Mouse (Mus musculus): ENCODE measurements around the gene Cnot3. TPM values are rescaled to one million over a fixed set of nuclear protein-coding genes. Genes with fewer than 3 reads are reported as not detected.

Cnot3 gene
- polyA plus RNA-seq, 1 experiment, result 88.2 TPM

- Histone ChIP-seq H3K27me3 (ENCODE audit: control insufficient read depth, insufficient read depth, low read length) (no peaks in the 10 kb centered on the region), H3K4me1 (ENCODE audit: control insufficient read depth, insufficient read depth, insufficient read length, low read length) (peaks cover 13% of the 10 kb centered on the region), H3K36me3 (ENCODE audit: control insufficient read depth, insufficient read depth, low read length) (peaks cover 5% of the 10 kb centered on the region; the same call in 1 of the 2 replicates), H3K4me3 (ENCODE audit: low read depth, low read length) (peak within 1 kb of the TSS; percentile 80), H3K27ac (ENCODE audit: insufficient read depth, low read depth, low read length) (peak within 1 kb of the TSS; percentile 90)
- TF ChIP-seq CTCF (IDR thresholded peaks at IDR 0.05; ENCODE audit: extremely low read depth, insufficient read length, insufficient replicate concordance, low read depth, low read length) (no peak), POLR2A (IDR thresholded peaks at IDR 0.05; ENCODE audit: low read depth, low read length) (0 out of 2 replicates have a peak, but pooled peaks have one; percentile 35)
- WGBS, result 1% methylated on average over 47 of the region's 47 CpGs
Measured at GRCm38 (mm10) chr7:3629543-3630477, 15.3 kb upstream of the Cnot3 start, which contains the start of the genes Tfpt and Prpf31. Gene Tfpt (minus strand): TSS chr7:3629929. Gene Prpf31 (plus strand): TSS chr7:3629985.

DNA sequence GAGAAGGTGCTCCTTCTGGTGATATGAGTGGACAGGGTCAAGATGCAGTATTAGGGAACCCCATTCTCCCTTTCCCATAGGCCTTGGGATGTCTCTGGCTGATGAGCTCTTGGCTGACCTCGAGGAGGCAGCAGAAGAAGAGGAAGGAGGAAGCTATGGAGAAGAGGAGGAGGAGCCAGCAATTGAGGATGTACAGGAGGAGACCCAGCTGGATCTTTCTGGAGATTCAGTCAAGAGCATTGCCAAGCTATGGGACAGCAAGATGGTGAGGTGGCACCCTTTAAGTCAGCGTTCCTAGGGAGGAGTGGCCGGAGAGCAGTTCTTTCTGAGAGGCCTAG, 14.6 kb upstream of the Cnot3 start:
- Histone ChIP-seq H3K27me3 (ENCODE audit: control insufficient read depth, insufficient read depth, low read length) (no peaks in the 10 kb centered on the region), H3K27ac (ENCODE audit: insufficient read depth, low read depth, low read length) (no peak overlapping the region), H3K4me3 (ENCODE audit: low read depth, low read length) (peak overlapping the region; percentile 80), H3K36me3 (ENCODE audit: control insufficient read depth, insufficient read depth, low read length) (peaks cover 10% of the 10 kb centered on the region; the same call in 1 of the 2 replicates), H3K4me1 (ENCODE audit: control insufficient read depth, insufficient read depth, insufficient read length, low read length) (peaks cover 13% of the 10 kb centered on the region)
- WGBS, result 45% methylated on average over 3 of the region's 3 CpGs
- TF ChIP-seq POLR2A (IDR thresholded peaks at IDR 0.05; ENCODE audit: low read depth, low read length) (no peak), CTCF (IDR thresholded peaks at IDR 0.05; ENCODE audit: extremely low read depth, insufficient read length, insufficient replicate concordance, low read depth, low read length) (no peak)

DNA sequence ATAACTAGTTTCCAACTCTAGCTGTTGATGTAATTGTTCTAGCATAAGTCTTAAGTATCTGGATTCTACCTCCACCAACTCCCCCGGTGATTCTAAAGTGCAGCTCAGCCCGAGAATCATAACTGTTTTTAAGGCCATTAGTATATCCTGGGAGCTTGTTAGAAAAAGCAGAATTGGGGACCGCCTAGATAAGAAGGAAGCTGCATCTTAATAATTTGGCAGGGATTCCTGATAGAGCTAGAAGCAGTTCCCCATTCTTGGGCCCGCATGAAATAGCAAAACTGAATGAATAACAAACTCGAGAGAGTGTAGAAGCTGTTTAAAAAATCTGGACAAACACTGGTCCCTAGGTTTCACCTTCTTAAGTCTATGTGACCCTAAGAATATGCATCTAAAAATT, 1.7 kb upstream of the Cnot3 start:
- 51% methylated on average over 5 of the region's 5 CpGs for WGBS

GRCm38 (mm10) chr7:3643843-3644242, 1.2 kb upstream of the Cnot3 start:
- peaks cover 20% of the 10 kb centered on the region for H3K36me3 ChIP-seq (ENCODE audit: control insufficient read depth, insufficient read depth, low read length)
- H3K27ac ChIP-seq (ENCODE audit: insufficient read depth, low read depth, low read length), result no peak overlapping the region
- 11% methylated on average over 9 of the region's 9 CpGs for WGBS
- H3K4me1 ChIP-seq (ENCODE audit: control insufficient read depth, insufficient read depth, insufficient read length, low read length), result peaks cover 10% of the 10 kb centered on the region; the same call in 1 of the 2 replicates
- no peaks in the 10 kb centered on the region for H3K27me3 ChIP-seq (ENCODE audit: control insufficient read depth, insufficient read depth, low read length)
- no peak overlapping the region for H3K4me3 ChIP-seq (ENCODE audit: low read depth, low read length)
- TF ChIP-seq CTCF (IDR thresholded peaks at IDR 0.05; ENCODE audit: extremely low read depth, insufficient read length, insufficient replicate concordance, low read depth, low read length) (no peak), POLR2A (IDR thresholded peaks at IDR 0.05; ENCODE audit: low read depth, low read length) (no peak)

More for the DNA sequence above, 1.7 kb upstream of the Cnot3 start:
- TF ChIP-seq POLR2A (IDR thresholded peaks at IDR 0.05; ENCODE audit: low read depth, low read length) (no peak), CTCF (IDR thresholded peaks at IDR 0.05; ENCODE audit: extremely low read depth, insufficient read length, insufficient replicate concordance, low read depth, low read length) (no peak)
- peaks cover 20% of the 10 kb centered on the region for H3K36me3 ChIP-seq (ENCODE audit: control insufficient read depth, insufficient read depth, low read length)
- H3K4me3 ChIP-seq (ENCODE audit: low read depth, low read length), result no peak overlapping the region
- no peak overlapping the region for H3K27ac ChIP-seq (ENCODE audit: insufficient read depth, low read depth, low read length)
- H3K27me3 ChIP-seq (ENCODE audit: control insufficient read depth, insufficient read depth, low read length), result no peaks in the 10 kb centered on the region
- peaks cover 10% of the 10 kb centered on the region; the same call in 1 of the 2 replicates for H3K4me1 ChIP-seq (ENCODE audit: control insufficient read depth, insufficient read depth, insufficient read length, low read length)

- no peak overlapping the region for H3K27ac ChIP-seq (ENCODE audit: insufficient read depth, low read depth, low read length)
- peaks cover 10% of the 10 kb centered on the region; the same call in 1 of the 2 replicates for H3K4me1 ChIP-seq (ENCODE audit: control insufficient read depth, insufficient read depth, insufficient read length, low read length)
- H3K27me3 ChIP-seq (ENCODE audit: control insufficient read depth, insufficient read depth, low read length), result no peaks in the 10 kb centered on the region
- peaks cover 19% of the 10 kb centered on the region for H3K36me3 ChIP-seq (ENCODE audit: control insufficient read depth, insufficient read depth, low read length)
- H3K4me3 ChIP-seq (ENCODE audit: low read depth, low read length), result peak overlapping the region; percentile 7
- WGBS, result 0% methylated on average over 11 of the region's 11 CpGs
- TF ChIP-seq CTCF (IDR thresholded peaks at IDR 0.05; ENCODE audit: extremely low read depth, insufficient read length, insufficient replicate concordance, low read depth, low read length) (no peak), POLR2A (IDR thresholded peaks at IDR 0.05; ENCODE audit: low read depth, low read length) (no peak)
Measured at GRCm38 (mm10) chr7:3644348-3644671, 758 bp upstream of the Cnot3 start.

GRCm38 (mm10) chr7:3645488-3646025, 489 bp downstream of the Cnot3 start:
- peaks cover 9% of the 10 kb centered on the region; the same call in 1 of the 2 replicates for H3K36me3 ChIP-seq (ENCODE audit: control insufficient read depth, insufficient read depth, low read length)
- no peaks in the 10 kb centered on the region for H3K27me3 ChIP-seq (ENCODE audit: control insufficient read depth, insufficient read depth, low read length)
- H3K4me1 ChIP-seq (ENCODE audit: control insufficient read depth, insufficient read depth, insufficient read length, low read length), result peaks cover 10% of the 10 kb centered on the region; the same call in 1 of the 2 replicates
- under 1% methylated on average over 56 of the region's 58 CpGs for WGBS
- H3K27ac ChIP-seq (ENCODE audit: insufficient read depth, low read depth, low read length), result peak overlapping the region; percentile 91
- peak overlapping the region; percentile 96 for H3K4me3 ChIP-seq (ENCODE audit: low read depth, low read length)
- TF ChIP-seq POLR2A (IDR thresholded peaks at IDR 0.05; ENCODE audit: low read depth, low read length), result no peak
- no peak for TF ChIP-seq CTCF (IDR thresholded peaks at IDR 0.05; ENCODE audit: extremely low read depth, insufficient read length, insufficient replicate concordance, low read depth, low read length)

DNA sequence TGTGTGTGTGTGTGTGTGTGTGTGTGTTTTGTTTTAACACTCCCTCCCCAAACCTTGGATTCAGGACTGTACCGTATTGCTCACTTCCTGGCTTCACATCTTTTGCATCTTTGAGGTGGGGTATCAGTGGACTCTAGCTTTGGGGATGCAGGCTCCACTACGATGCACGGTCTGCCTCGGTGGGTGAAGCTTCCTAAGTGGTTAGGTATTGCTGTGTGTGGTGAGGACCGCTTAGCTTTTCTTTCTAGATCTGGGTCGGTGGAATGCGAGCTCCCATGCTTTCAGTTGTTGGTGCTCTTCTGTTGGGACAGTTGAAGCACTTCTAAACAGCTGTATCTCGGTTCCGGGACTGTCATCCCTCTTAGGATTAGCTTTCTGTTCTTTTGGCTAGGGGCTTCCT, 1.1 kb downstream of the Cnot3 start:
- Histone ChIP-seq H3K4me1 (ENCODE audit: control insufficient read depth, insufficient read depth, insufficient read length, low read length) (peaks cover 10% of the 10 kb centered on the region; the same call in 1 of the 2 replicates), H3K27ac (ENCODE audit: insufficient read depth, low read depth, low read length) (peak overlapping the region; percentile 91; the same call in 1 of the 2 replicates), H3K36me3 (ENCODE audit: control insufficient read depth, insufficient read depth, low read length) (peaks cover 9% of the 10 kb centered on the region), H3K4me3 (ENCODE audit: low read depth, low read length) (peak overlapping the region; percentile 96), H3K27me3 (ENCODE audit: control insufficient read depth, insufficient read depth, low read length) (no peaks in the 10 kb centered on the region)
- TF ChIP-seq CTCF (IDR thresholded peaks at IDR 0.05; ENCODE audit: extremely low read depth, insufficient read length, insufficient replicate concordance, low read depth, low read length) (no peak), POLR2A (IDR thresholded peaks at IDR 0.05; ENCODE audit: low read depth, low read length) (no peak)
- WGBS, result 2% methylated on average over 9 of the region's 9 CpGs

Measured in small intestine, adult 2 months (tissue).